Mouse (Mus musculus) CH12.LX (cell line): ENCODE data around the gene Dnaaf2. TPM values are rescaled to one million over a fixed set of nuclear protein-coding genes. Genes with fewer than 3 reads are reported as not detected.
A peak's percentile ranks its signal among the peaks of the same experiment; 100 is the strongest.

Experiments used
- DNase-seq: peaks from one replicate; pipeline ENCODE4 v3.0.0-alpha.2; 2013; ENCODE audit errors: extremely low read depth
- H3K27ac ChIP-seq: 2 replicates; pipeline ENCODE4 v1.5.1; 2012; ENCODE audit warnings: low read depth, mild to moderate bottlenecking, control low read depth, moderate library complexity; ENCODE audit not compliant: insufficient read depth
- H3K27me3 ChIP-seq: replicated peaks from 2 replicates; pipeline ENCODE3; 2012; ENCODE audit warnings: inconsistent platforms
- H3K36me3 ChIP-seq, 2 experiments: replicated peaks in 1 of 2; 2 replicates each; pipeline versions ENCODE3 to v1.6.1; 2012; ENCODE audit warnings: inconsistent platforms in 1 of 2, low read length in 1 of 2, mild to moderate bottlenecking in 1 of 2, mixed read lengths in 1 of 2, moderate library complexity in 1 of 2; ENCODE audit not compliant: control insufficient read depth in 1 of 2, insufficient read depth in 1 of 2
- H3K4me1 ChIP-seq, 2 experiments: 2 replicates each; pipeline ENCODE4 v1.6.1; 2012; ENCODE audit warnings: inconsistent platforms in 1 of 2, moderate library complexity in 1 of 2; ENCODE audit not compliant: insufficient read depth in 2 of 2, control insufficient read depth in 1 of 2
- H3K4me2 ChIP-seq: 2 replicates; pipeline ENCODE4 v1.6.1; 2012; ENCODE audit warnings: low read depth, mild to moderate bottlenecking, control low read depth; ENCODE audit not compliant: poor library complexity, insufficient read depth, severe bottlenecking
- H3K4me3 ChIP-seq, 3 experiments: fragments of 150-350 bp in 1 of 3; sonication (generic) in 1 of 3; replicated peaks in 1 of 3; 2 replicates each; pipeline versions ENCODE3 to v1.5.1; 2011 to 2012; ENCODE audit warnings: low read depth in 2 of 3, low read length in 2 of 3, mild to moderate bottlenecking in 2 of 3, moderate library complexity in 2 of 3, control low read depth in 1 of 3, improper control_type of control experiment in 1 of 3, inconsistent platforms in 1 of 3, mixed read lengths in 1 of 3; ENCODE audit not compliant: poor library complexity in 1 of 3
- H3K79me2 ChIP-seq: replicated peaks from 2 replicates; pipeline ENCODE4 v1.6.1; 2012; ENCODE audit warnings: mild to moderate bottlenecking, moderate library complexity; ENCODE audit not compliant: control insufficient read depth, poor library complexity, insufficient read depth, severe bottlenecking; ENCODE audit errors: extremely low read depth
- H3K9ac ChIP-seq: 2 replicates; pipeline ENCODE4 v1.6.1; 2012; ENCODE audit warnings: low read depth, mild to moderate bottlenecking, control low read depth, moderate library complexity; ENCODE audit not compliant: insufficient read depth
- H3K9me3 ChIP-seq: replicated peaks from 2 replicates; pipeline ENCODE3; 2012; ENCODE audit warnings: low read length, inconsistent platforms, mixed read lengths
- CHD1 ChIP-seq: IDR thresholded peaks from 2 replicates; pipeline ENCODE4 v1.6.1; 2012; ENCODE audit warnings: low read depth, low read length, improper control_type of control experiment, inconsistent platforms
- CHD2 ChIP-seq: IDR thresholded peaks from 2 replicates; pipeline ENCODE4 v1.6.1; 2011; ENCODE audit warnings: low read length, improper control_type of control experiment
- EP300 ChIP-seq: IDR thresholded peaks from 2 replicates; pipeline ENCODE4 v1.6.1; 2011; ENCODE audit warnings: low read length, improper control_type of control experiment
- GABPA ChIP-seq: IDR thresholded peaks from 2 replicates; pipeline ENCODE4 v1.6.1; 2012; ENCODE audit warnings: low read depth, low read length, improper control_type of control experiment, inconsistent platforms; ENCODE audit not compliant: insufficient replicate concordance
- IRF4 ChIP-seq: IDR thresholded peaks from 2 replicates; pipeline ENCODE4 v1.6.1; 2014; ENCODE audit warnings: low read depth, mild to moderate bottlenecking, inconsistent platforms, low read length, improper control_type of control experiment
- JUND ChIP-seq: conservative IDR thresholded peaks from 2 replicates; pipeline ENCODE4 v1.6.1; 2011; ENCODE audit warnings: low read depth, low read length, improper control_type of control experiment
- KAT2A ChIP-seq: IDR thresholded peaks from 2 replicates; pipeline ENCODE4 v1.6.1; 2012; ENCODE audit warnings: low read length, improper control_type of control experiment, inconsistent platforms; ENCODE audit not compliant: insufficient replicate concordance
- MXI1 ChIP-seq: IDR thresholded peaks from 2 replicates; pipeline ENCODE4 v1.6.1; 2011; ENCODE audit warnings: mild to moderate bottlenecking, low read depth, low read length, improper control_type of control experiment
- NELFE ChIP-seq: IDR thresholded peaks from 2 replicates; pipeline ENCODE4 v1.6.1; 2011; ENCODE audit warnings: low read depth, low read length, improper control_type of control experiment
- POLR2AphosphoS2 ChIP-seq: IDR thresholded peaks from 2 replicates; pipeline ENCODE4 v1.6.1; 2011; ENCODE audit warnings: low read depth, low read length, improper control_type of control experiment
- RCOR1 ChIP-seq: conservative IDR thresholded peaks from 2 replicates; pipeline ENCODE4 v1.6.1; 2012; ENCODE audit warnings: low read depth, mild to moderate bottlenecking, inconsistent platforms, low read length, improper control_type of control experiment
- SIN3A ChIP-seq: IDR thresholded peaks from 2 replicates; pipeline ENCODE4 v1.6.1; 2012; ENCODE audit warnings: low read length, improper control_type of control experiment, inconsistent platforms
- SMC3 ChIP-seq: IDR thresholded peaks from 2 replicates; pipeline ENCODE4 v1.6.1; 2011; ENCODE audit warnings: low read depth, low read length, improper control_type of control experiment
- ZMIZ1 ChIP-seq: IDR thresholded peaks from 2 replicates; pipeline ENCODE4 v1.6.1; 2012; ENCODE audit warnings: low read depth, mild to moderate bottlenecking, inconsistent platforms, low read length, improper control_type of control experiment
- dilution Hi-C: fragments of 300-500 bp; cut with MboI; formaldehyde crosslinking; loops from 2 replicates; pipeline ENCODE4 v1.14.3; 2020; ENCODE audit warnings: low sequenced_read_pairs; ENCODE audit not compliant: extremely low pct_unique_long_range_greater_than_20kb, extremely low pct_ligation_motif_present
- in situ Hi-C: fragments of 300-500 bp; cut with MboI; formaldehyde crosslinking; loops from 3 replicates; pipeline ENCODE4 v1.14.3; 2019; ENCODE audit warnings: low sequenced_read_pairs, low pct_ligation_motif_present, low pct_unique_long_range_greater_than_20kb, mixed read lengths
- polyA plus RNA-seq: library from polyadenylated mRNA; unstranded; fragments of >175 nt; gene quantifications from 2 replicates; pipeline ENCODE4 v1.2.1, GENCODE M21; 2012; ENCODE audit warnings: low read depth; ENCODE audit not compliant: insufficient read length
- total RNA-seq, 2 experiments: library from RNA; depleted of rRNA; stranded (reverse); fragments of 300-350 nt in 1 of 2; fragments of >200 nt in 1 of 2; gene quantifications; 2 replicates each; pipeline ENCODE4 v1.2.3; 2012 to 2014

Dnaaf2 gene
- total and polyA plus RNA-seq, 3 experiments: 3.7 to 26.6 (median 9.7) TPM

DNA sequence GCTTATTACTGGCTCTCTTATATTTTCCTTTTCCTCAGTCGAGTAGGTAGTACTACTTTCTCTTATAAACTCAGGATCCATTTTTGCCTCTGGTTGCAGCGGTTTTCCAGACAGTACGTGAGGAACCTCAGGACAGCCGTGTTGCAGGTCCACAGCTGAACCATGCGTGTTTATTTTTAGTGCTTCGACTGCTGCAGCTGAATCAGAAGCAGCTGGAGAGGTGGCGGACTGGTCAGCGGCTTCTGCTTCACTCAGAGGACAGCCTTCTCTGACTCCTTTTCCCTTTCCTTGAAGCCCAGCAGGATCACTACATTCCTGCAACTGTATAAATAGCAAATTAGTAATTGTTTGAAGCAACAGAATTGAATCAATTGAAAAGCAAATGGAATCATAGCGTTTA, 8.2 kb downstream of the Dnaaf2 start:
- TF ChIP-seq KAT2A: no peak
- in situ Hi-C loops (no loop called here), dilution Hi-C loops (no loop called here)
- Histone ChIP-seq H3K4me1 (peaks cover 5 to 28% of the 10 kb centered on the region in 2 experiments; a peak in 3 of 4 replicates), H3K9me3 (no peaks in the 10 kb centered on the region), H3K4me3 (no peak overlapping the region), H3K27ac (no peak overlapping the region), H3K9ac (no peak overlapping the region), H3K4me2 (no peak overlapping the region), H3K79me2 (peaks cover 51% of the 10 kb centered on the region), H3K36me3 (peaks cover 19 to 49% of the 10 kb centered on the region in 2 experiments), H3K27me3 (no peaks in the 10 kb centered on the region)
- no peak for DNase-seq

DNA sequence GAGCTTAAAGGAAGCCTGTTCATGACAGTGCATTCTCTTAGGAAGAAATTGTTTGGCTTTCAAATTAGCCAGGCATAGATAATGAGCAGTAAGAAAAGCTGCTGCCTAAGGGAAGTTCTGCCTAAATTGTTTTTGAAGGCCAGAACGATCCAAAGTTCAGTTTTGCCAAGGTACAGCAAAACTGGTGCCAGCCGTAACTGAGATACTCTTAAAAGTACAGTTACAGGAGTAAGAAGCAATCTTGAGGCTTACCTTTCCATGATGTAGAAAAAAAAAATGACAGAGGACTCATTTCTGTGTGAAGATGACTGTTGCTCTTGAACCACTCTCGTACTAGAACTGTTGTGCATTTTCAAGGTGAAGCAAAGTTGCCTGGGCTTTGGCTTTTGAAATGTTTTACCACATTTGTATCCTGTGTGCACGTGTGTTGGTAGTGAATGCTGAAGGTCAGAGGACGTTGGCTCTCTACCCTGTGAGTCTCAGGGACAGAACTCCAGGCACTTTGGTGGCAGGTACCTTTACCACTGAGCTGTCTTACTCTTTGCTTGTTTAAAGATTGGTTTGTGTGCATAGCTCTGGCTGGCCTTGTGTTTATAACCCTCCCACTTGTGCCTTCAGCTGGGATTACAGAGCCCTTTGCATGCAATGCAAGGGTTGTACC, 11.3 kb downstream of the Dnaaf2 start:
- Histone ChIP-seq H3K9me3 (no peaks in the 10 kb centered on the region), H3K4me3 (peak overlapping the region; percentile 25 to 75 (median 64)), H3K36me3 (peaks cover 20 to 46% of the 10 kb centered on the region in 2 experiments), H3K4me1 (peaks cover 5 to 21% of the 10 kb centered on the region in 2 experiments; a peak in 3 of 4 replicates), H3K9ac (peak overlapping the region; percentile 46), H3K27me3 (no peaks in the 10 kb centered on the region), H3K79me2 (peaks cover 55% of the 10 kb centered on the region), H3K27ac (peak overlapping the region; percentile 25), H3K4me2 (peak overlapping the region; percentile 99)
- dilution Hi-C loops (no loop called here), in situ Hi-C loops (no loop called here)
- no peak for TF ChIP-seq POLR2AphosphoS2
- peak; percentile 39 for TF ChIP-seq CHD1
- DNase-seq: no peak

DNA sequence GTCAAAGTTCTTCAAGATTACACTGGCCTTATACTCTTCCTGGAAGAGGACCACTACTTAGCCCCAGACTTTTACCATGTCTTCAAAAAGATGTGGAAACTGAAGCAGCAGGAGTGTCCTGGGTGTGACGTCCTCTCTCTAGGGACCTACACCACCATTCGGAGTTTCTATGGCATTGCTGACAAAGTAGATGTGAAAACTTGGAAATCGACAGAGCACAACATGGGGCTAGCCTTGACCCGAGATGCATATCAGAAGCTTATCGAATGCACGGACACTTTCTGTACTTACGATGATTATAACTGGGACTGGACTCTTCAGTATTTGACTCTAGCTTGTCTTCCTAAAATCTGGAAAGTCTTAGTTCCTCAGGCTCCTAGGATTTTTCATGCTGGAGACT, 12.9 kb downstream of the Dnaaf2 start:
- Histone ChIP-seq H3K4me2 (peak overlapping the region; percentile 74), H3K9ac (peak overlapping the region; percentile 88), H3K27ac (peak overlapping the region; percentile 72; the same call in 1 of the 2 replicates), H3K4me3 (peak overlapping the region; percentile 64 to 89 (median 75)), H3K79me2 (peaks cover 56% of the 10 kb centered on the region), H3K9me3 (no peaks in the 10 kb centered on the region), H3K4me1 (peaks cover 7 to 21% of the 10 kb centered on the region in 2 experiments; a peak in 3 of 4 replicates), H3K36me3 (peaks cover 24 to 48% of the 10 kb centered on the region in 2 experiments)
- in situ Hi-C loops: no loop called here
- dilution Hi-C loops: no loop called here
- DNase-seq: peak; percentile 35
- TF ChIP-seq GABPA (no peak), RCOR1 (no peak), IRF4 (no peak), JUND (no peak), ZMIZ1 (no peak), CHD2 (no peak), EP300 (no peak), MXI1 (no peak), SIN3A (no peak), NELFE (no peak), SMC3 (no peak), KAT2A (no peak)
- TF ChIP-seq, all 38 proteins: peak for 0
- no peaks in the 10 kb centered on the region for H3K27me3 ChIP-seq
